Mouse (Mus musculus) limb, embryonic 15.5 days (tissue): ENCODE data around the gene Gnaq. TPM values are rescaled to one million over a fixed set of nuclear protein-coding genes. Genes with fewer than 3 reads are reported as not detected.

Source experiments
- ATAC-seq: fragments of 200-750 bp; cut with Nextera tagmentation; 2 replicates; pipeline ENCODE4 v1.8.0; 2017; ENCODE audit warnings: low read depth, moderate TSS enrichment; ENCODE audit not compliant: insufficient number of reproducible peaks, low FRiP score, low TSS enrichment
- H3K27ac ChIP-seq: fragments of 300-500 bp; sonication (generic); 2 replicates; pipeline ENCODE4 v1.5.1; 2015; ENCODE audit warnings: moderate library complexity, mild to moderate bottlenecking, inconsistent platforms
- H3K27me3 ChIP-seq: fragments of 300-500 bp; sonication (generic); 2 replicates; pipeline ENCODE4 v1.6.1; 2015; ENCODE audit warnings: inconsistent platforms
- H3K36me3 ChIP-seq: fragments of 300-500 bp; sonication (generic); 2 replicates; pipeline ENCODE4 v1.6.1; 2015; ENCODE audit warnings: inconsistent platforms
- H3K4me1 ChIP-seq: fragments of 300-500 bp; sonication (generic); 2 replicates; pipeline ENCODE4 v1.6.1; 2015; ENCODE audit warnings: inconsistent platforms
- H3K4me2 ChIP-seq: fragments of 300-500 bp; sonication (generic); 2 replicates; pipeline ENCODE4 v1.6.1; 2015; ENCODE audit warnings: mild to moderate bottlenecking, inconsistent platforms
- H3K4me3 ChIP-seq: fragments of 300-500 bp; sonication (generic); 2 replicates; pipeline ENCODE4 v1.5.1; 2015; ENCODE audit warnings: mild to moderate bottlenecking, inconsistent platforms
- H3K9ac ChIP-seq: fragments of 300-500 bp; sonication (generic); 2 replicates; pipeline ENCODE4 v1.6.1; 2015; ENCODE audit warnings: inconsistent platforms
- H3K9me3 ChIP-seq: fragments of 300-500 bp; sonication (generic); 2 replicates; pipeline ENCODE4 v1.6.1; 2016; ENCODE audit warnings: inconsistent platforms
- WGBS: fragments of 180-500 bp; shearing (Covaris S2); methylation state at CpG from one replicate; pipeline ENCODE4 v1.1.7; 2015; 5-methylcytosine and 5-hydroxymethylcytosine counted together
- polyA plus RNA-seq: library from polyadenylated mRNA; unstranded; fragments of >200 nt; fragmentation: Nextera tagmentation; extraction: Ambion mirVana; gene quantifications from 2 replicates; pipeline ENCODE4 v1.2.1, GENCODE M21; 2015

Gnaq gene
- polyA plus RNA-seq, 1 experiment from 2014 or later = 33.0 TPM

DNA sequence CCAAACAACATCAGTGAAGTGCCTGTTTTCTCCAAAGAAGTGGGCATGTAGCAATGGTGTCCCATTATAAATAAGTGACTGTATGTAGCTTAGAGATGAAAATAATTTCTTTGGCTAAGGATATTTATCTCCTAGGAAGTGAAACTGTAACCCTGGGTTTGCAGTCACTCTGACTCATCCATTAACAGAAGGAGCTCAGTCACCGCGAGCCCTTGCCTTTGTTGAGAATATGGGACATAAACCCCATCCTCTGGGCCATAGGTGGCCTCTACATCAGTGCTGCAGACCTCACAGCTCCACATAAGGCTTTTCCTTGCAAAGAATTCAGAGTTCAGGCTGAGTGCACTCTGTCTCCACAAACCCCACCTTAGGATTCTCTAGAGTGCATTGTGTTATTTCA lies 77.0 kb downstream of the Gnaq start:
- no peaks in the 10 kb centered on the region for H3K9me3 ChIP-seq
- no peak for ATAC-seq
- H3K4me2 ChIP-seq = no peak overlapping the region
- H3K4me3 ChIP-seq = no peak overlapping the region
- H3K27me3 ChIP-seq = no peaks in the 10 kb centered on the region
- no peaks in the 10 kb centered on the region for H3K36me3 ChIP-seq
- 97% methylated on average over 2 of the region's 2 CpGs for WGBS
- H3K4me1 ChIP-seq = peaks cover 17% of the 10 kb centered on the region
- H3K27ac ChIP-seq = no peak overlapping the region
- H3K9ac ChIP-seq = no peak overlapping the region

DNA sequence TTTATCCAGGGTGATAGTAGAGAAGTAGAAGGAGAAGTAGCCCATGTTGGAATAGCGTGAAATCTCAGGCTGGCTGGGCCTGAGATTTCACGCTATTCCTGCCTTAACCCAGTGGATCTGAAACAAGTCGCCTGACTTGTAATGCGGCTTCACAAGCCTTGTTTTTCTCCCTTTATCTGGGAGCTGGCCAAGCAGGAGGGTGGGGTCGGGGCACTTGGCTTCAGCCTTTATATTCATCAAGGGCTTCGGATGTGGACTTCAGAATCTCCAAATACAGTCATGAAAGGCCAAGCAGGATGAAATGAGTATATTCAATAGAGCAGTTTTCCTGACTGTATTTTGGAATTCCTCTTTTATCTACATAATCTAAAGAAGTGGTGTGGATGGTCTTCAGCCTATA lies 82.3 kb downstream of the Gnaq start:
- H3K9ac ChIP-seq = no peak overlapping the region
- no peaks in the 10 kb centered on the region for H3K9me3 ChIP-seq
- H3K36me3 ChIP-seq = peaks cover 6% of the 10 kb centered on the region; the same call in 1 of the 2 replicates
- peaks cover 10% of the 10 kb centered on the region; the same call in 1 of the 2 replicates for H3K4me1 ChIP-seq
- no peak overlapping the region for H3K4me2 ChIP-seq
- H3K27ac ChIP-seq = no peak overlapping the region
- 61% methylated on average over 6 of the region's 6 CpGs for whole genome bisulfite sequencing
- no peak for ATAC-seq
- H3K4me3 ChIP-seq = no peak overlapping the region
- H3K27me3 ChIP-seq = no peaks in the 10 kb centered on the region

DNA sequence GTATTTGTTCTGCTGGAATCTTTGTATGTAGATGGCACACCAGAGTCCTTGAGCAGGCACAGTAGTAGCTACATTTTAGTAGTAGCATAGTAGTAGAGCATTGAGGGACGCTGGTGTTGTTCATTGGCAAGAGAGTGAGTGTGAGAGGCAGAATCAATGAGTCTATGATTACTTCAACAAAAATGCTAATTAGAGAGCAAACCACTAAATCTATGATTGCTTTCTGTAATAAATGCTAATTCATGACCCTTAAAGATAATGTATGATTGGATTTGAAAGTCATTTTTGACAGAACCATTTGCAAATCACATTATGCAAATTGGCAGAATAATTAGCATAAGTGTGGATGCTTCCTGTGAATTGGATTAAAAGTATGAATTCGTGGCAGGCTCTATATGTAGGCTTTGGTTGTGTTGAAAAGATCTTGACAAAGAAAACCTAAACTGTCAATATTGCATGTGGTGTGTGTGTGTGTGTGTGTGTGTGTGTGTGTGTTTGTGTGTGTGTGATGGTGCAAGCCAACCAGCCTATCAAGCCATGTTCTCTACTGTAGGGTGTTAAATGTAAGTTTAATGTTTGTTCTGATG lies 82.9 kb downstream of the Gnaq start:
- Histone ChIP-seq H3K27me3 (no peaks in the 10 kb centered on the region), H3K4me3 (no peak overlapping the region), H3K36me3 (peaks cover 7% of the 10 kb centered on the region; the same call in 1 of the 2 replicates), H3K4me2 (no peak overlapping the region), H3K4me1 (peaks cover 10% of the 10 kb centered on the region; the same call in 1 of the 2 replicates), H3K9me3 (no peaks in the 10 kb centered on the region), H3K27ac (no peak overlapping the region), H3K9ac (no peak overlapping the region)
- ATAC-seq = no peak
- 90% methylated on average over 2 of the region's 2 CpGs for WGBS

DNA sequence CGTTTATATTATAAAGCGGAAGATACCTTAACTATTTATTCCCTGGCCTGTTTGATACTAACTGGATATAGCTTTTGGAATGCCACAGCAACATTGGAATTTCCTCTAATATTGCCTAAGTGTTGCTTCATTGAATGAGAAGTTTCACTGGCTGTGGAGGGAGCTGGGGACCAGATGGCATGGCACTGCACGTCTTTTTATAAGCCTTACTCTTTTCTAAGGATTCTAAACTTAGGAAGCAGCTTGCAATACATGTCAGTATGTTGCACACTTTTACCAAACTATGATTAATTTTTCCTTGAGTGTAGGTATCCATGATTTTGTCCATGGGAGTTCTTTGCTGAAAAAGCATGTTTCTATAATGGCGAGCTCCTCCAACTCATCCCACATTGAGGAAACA lies 87.3 kb downstream of the Gnaq start:
- Histone ChIP-seq H3K27ac (no peak overlapping the region), H3K27me3 (no peaks in the 10 kb centered on the region), H3K4me1 (peaks cover 7% of the 10 kb centered on the region), H3K4me2 (no peak overlapping the region), H3K4me3 (no peak overlapping the region), H3K36me3 (peaks cover 14% of the 10 kb centered on the region), H3K9me3 (no peaks in the 10 kb centered on the region), H3K9ac (no peak overlapping the region)
- ATAC-seq = no peak
- WGBS = 73% methylated on average over 4 of the region's 4 CpGs

DNA sequence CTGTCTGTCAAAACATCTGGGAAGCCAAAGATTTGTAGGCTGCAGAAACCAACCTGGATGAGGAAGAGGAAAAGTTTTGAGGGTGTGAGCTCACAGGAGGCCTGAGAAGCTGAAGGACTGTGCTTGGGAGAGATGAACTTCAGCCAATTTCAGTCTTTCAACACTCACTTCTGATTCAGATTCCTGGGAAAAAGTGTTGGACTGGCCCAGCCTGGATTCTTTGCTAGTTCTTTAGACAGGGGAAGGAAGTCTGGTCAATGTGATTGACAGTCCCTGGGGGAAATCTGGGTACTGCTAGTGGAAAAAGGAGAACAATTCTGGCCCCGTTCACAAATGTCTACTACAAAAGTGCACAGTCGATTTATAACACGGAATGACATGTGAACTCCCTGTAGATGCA lies 89.9 kb downstream of the Gnaq start:
- peaks cover 24% of the 10 kb centered on the region for H3K36me3 ChIP-seq
- H3K4me3 ChIP-seq = no peak overlapping the region
- no peaks in the 10 kb centered on the region for H3K9me3 ChIP-seq
- H3K4me2 ChIP-seq = no peak overlapping the region
- no peaks in the 10 kb centered on the region for H3K27me3 ChIP-seq
- peak overlapping the region; percentile 27; the same call in 1 of the 2 replicates for H3K27ac ChIP-seq
- WGBS = 67% methylated on average over 3 of the region's 3 CpGs
- no peak overlapping the region for H3K9ac ChIP-seq
- peaks cover 6% of the 10 kb centered on the region for H3K4me1 ChIP-seq
- no peak for ATAC-seq

DNA sequence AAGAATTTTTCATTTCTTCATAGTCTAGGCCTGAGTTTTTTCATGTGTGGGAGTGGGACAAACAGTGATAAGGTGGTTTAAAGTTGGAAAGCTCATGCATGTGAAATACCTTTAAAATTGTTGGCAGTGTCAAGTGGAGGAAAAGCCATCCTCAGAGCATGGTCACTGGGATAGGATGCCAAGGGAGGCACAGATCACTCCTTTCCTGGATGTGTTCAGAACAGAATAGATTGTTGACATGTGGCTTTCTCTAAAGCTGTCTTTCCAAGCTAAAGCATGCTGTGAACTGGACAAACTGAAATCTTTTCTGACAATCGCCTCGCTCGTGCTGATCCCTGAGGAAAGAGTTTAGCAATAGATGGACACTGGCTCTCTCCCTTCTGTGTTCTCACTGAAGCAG lies 90.5 kb downstream of the Gnaq start:
- Histone ChIP-seq H3K4me2 (no peak overlapping the region), H3K27ac (no peak overlapping the region), H3K4me1 (peaks cover 4% of the 10 kb centered on the region), H3K27me3 (no peaks in the 10 kb centered on the region), H3K4me3 (no peak overlapping the region), H3K9ac (no peak overlapping the region), H3K36me3 (peaks cover 24% of the 10 kb centered on the region), H3K9me3 (no peaks in the 10 kb centered on the region)
- WGBS = 96% methylated on average over 3 of the region's 3 CpGs
- ATAC-seq = no peak

DNA sequence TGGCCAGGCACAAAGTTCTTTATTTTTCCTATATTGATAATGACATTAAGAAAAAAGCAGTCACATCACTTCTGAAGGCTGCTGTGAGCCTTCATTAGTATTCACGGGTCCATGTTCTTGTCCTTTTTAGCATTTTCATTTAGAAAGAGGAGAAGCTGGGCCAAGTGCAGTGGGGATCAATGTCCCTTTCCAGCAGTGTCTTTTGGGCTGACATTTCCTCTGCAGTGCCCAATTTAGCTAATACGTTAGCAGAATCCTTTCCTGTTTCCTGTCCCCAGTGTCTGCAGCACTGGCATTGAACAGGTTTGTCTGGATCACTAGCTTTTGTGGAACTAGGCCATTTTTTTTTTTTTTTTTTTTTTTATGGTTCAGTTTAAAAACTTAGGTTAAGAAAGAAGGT lies 92.2 kb downstream of the Gnaq start:
- WGBS = 50% methylated on average over 2 of the region's 2 CpGs
- H3K27ac ChIP-seq = no peak overlapping the region
- no peaks in the 10 kb centered on the region for H3K9me3 ChIP-seq
- H3K4me3 ChIP-seq = no peak overlapping the region
- peaks cover 20% of the 10 kb centered on the region for H3K36me3 ChIP-seq
- H3K4me1 ChIP-seq = peaks cover 3% of the 10 kb centered on the region; the same call in 1 of the 2 replicates
- H3K27me3 ChIP-seq = no peaks in the 10 kb centered on the region
- no peak for ATAC-seq
- H3K4me2 ChIP-seq = no peak overlapping the region
- no peak overlapping the region for H3K9ac ChIP-seq

DNA sequence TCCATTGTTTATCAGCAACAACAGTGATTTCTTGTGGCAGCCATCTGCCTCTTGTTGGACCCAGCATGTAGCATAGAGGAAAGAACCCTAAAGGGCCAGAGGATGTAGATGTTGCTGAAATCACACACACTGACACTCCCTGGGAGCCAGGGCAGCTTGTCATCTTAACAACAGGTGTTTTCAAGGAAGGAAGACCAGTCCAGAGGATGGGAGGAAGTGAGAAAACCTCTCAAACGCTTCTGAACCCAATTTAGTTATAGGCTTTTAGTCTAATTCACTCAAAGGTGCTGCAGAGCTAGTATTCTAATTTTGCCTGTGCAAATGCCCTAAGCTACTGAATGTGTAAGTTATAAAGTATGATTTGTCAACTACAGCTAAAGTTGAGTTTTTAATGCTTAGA lies 99.0 kb downstream of the Gnaq start:
- H3K4me3 ChIP-seq = no peak overlapping the region
- H3K36me3 ChIP-seq = no peaks in the 10 kb centered on the region; the same call in 1 of the 2 replicates
- no peak overlapping the region for H3K4me2 ChIP-seq
- H3K27me3 ChIP-seq = no peaks in the 10 kb centered on the region
- H3K27ac ChIP-seq = no peak overlapping the region
- H3K9me3 ChIP-seq = no peaks in the 10 kb centered on the region
- no peaks in the 10 kb centered on the region for H3K4me1 ChIP-seq
- no peak for ATAC-seq
- 72% methylated on average over 1 of the region's 1 CpGs for WGBS
- no peak overlapping the region for H3K9ac ChIP-seq

DNA sequence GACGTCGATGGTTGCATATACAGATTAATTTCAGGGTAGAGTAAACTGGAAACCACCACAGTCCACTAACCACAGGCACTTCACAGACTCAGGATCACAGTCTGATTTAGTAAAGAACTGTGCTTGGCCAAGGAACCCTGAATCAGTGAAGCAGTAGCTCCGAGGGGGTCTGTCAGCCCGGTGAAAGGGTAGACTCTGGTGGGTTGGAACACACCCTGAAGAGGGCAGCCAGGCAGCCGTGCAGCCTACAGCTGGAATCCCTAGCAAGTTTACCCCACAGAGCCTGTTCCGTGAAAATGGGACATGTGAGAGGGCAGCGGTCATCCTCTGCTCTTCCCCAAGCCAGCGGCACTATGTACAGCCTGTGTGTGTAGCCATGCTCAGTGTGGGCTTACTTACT lies 103.0 kb downstream of the Gnaq start:
- 85% methylated on average over 8 of the region's 8 CpGs for WGBS
- H3K4me2 ChIP-seq = no peak overlapping the region
- no peak overlapping the region for H3K27ac ChIP-seq

DNA sequence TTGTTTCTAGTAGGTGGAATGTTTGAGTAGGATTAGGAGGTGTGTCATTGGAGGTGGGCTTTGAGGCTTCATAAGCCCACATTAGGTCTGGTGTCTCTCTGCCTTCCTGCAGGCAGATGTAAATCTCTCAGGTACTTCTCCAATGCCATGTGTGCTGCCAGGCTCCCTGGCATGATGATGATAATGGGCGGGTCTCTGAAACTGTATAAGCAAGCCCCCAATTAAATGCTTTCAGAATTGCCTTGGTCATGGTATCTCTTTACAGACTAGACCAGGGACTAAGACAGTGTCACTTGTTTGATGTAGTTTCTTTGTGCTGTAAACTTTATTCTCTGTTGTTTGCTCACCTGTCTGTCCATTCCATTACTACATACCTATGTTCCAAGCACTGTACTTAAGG lies 104.4 kb downstream of the Gnaq start:
- Histone ChIP-seq H3K27ac (no peak overlapping the region), H3K9ac (no peak overlapping the region), H3K9me3 (no peaks in the 10 kb centered on the region), H3K36me3 (no peaks in the 10 kb centered on the region), H3K4me1 (peaks cover 22% of the 10 kb centered on the region), H3K4me3 (no peak overlapping the region), H3K27me3 (no peaks in the 10 kb centered on the region), H3K4me2 (no peak overlapping the region)
- WGBS = 85% methylated on average over 1 of the region's 1 CpGs
- no peak for ATAC-seq

More for the DNA sequence above, 103.0 kb downstream of the Gnaq start:
- Histone ChIP-seq H3K27me3 (no peaks in the 10 kb centered on the region), H3K36me3 (no peaks in the 10 kb centered on the region; the same call in 1 of the 2 replicates), H3K4me1 (peaks cover 22% of the 10 kb centered on the region), H3K4me3 (no peak overlapping the region), H3K9ac (no peak overlapping the region), H3K9me3 (no peaks in the 10 kb centered on the region)
- ATAC-seq = no peak

DNA sequence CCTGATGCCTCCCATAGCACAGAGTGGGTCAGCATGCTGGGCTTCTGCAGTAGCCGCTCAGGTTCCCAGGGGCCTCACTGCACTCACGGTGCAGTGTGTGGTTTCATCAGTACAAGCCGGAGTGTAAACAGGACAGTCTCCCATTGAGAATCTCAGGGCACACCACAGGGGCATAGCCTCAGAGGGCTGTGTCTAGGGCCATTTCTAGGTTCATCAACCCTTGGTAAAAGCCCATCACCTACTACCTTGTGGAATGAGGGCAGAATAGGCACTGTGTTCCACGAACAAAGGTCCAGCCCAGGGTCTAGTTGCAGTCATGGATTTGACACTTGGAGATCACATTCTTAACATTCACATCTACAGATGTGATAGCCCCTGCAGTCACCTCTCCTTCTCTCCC lies 105.4 kb downstream of the Gnaq start:
- no peak overlapping the region for H3K27ac ChIP-seq
- 71% methylated on average over 4 of the region's 4 CpGs for WGBS
- no peak for ATAC-seq

DNA sequence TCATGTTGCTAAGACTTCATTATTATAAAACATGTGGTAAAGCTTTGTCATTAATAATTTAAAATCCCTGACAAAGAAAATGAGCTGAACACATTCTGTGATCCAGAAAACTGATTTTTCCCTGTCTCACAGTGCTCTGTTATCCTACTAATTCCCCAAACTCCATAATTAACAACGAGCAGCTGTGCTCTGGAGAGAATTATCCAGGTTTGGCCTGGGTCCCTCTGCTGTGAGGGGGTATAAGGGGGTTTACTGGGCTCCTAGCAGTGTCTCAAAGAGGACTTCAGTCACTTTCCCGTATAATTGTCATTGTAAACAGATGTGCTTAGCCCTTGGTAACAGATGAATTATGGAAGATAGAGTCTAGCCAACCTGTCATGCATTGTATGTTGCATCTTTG lies 105.9 kb downstream of the Gnaq start:
- WGBS = 21% methylated on average over 2 of the region's 2 CpGs
- H3K9me3 ChIP-seq = no peaks in the 10 kb centered on the region
- no peak overlapping the region for H3K4me3 ChIP-seq
- H3K4me1 ChIP-seq = peaks cover 28% of the 10 kb centered on the region
- H3K36me3 ChIP-seq = no peaks in the 10 kb centered on the region
- ATAC-seq = no peak
- no peak overlapping the region for H3K27ac ChIP-seq
- no peak overlapping the region for H3K4me2 ChIP-seq
- H3K27me3 ChIP-seq = no peaks in the 10 kb centered on the region
- no peak overlapping the region for H3K9ac ChIP-seq

More for the DNA sequence above, 105.4 kb downstream of the Gnaq start:
- no peak overlapping the region for H3K9ac ChIP-seq
- no peaks in the 10 kb centered on the region for H3K9me3 ChIP-seq
- H3K27me3 ChIP-seq = no peaks in the 10 kb centered on the region
- no peak overlapping the region for H3K4me3 ChIP-seq
- no peaks in the 10 kb centered on the region for H3K36me3 ChIP-seq
- H3K4me1 ChIP-seq = peaks cover 26% of the 10 kb centered on the region
- no peak overlapping the region for H3K4me2 ChIP-seq

DNA sequence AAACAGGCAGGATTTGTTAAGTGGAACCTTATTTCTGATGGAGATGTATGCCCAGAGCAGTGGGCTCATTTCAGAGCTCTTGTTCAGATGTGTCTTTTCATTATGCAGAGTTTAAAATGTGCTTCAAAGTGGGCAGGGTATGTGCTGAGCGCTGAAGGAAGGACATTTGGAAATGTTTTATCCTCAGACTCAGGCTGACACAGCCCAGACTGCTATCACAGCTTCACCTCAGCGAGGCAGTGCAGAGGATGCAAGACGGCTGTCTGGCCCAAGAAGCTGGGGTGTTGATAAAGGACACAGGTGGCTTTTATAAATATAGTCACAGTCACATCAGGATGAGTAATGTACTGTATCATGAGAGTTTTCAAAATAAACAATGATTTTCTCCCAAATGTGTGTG lies 110.1 kb downstream of the Gnaq start:
- WGBS = 53% methylated on average over 3 of the region's 3 CpGs
- Histone ChIP-seq H3K9ac (no peak overlapping the region), H3K36me3 (no peaks in the 10 kb centered on the region), H3K4me3 (no peak overlapping the region), H3K4me2 (no peak overlapping the region), H3K27me3 (no peaks in the 10 kb centered on the region), H3K4me1 (peaks cover 21% of the 10 kb centered on the region), H3K27ac (no peak overlapping the region), H3K9me3 (no peaks in the 10 kb centered on the region)
- ATAC-seq = no peak
